Mouse (Mus musculus) MEL (cell line): ENCODE results near the gene Fgl2. TPM values are rescaled to one million over a fixed set of nuclear protein-coding genes. Genes with fewer than 3 reads are reported as not detected.
"Not testable (repeated sequence)": the region's sequence is repeated elsewhere in the genome, so short reads cannot be mapped to it uniquely, and the experiment has no call there.

Experiments used
- DNase-seq: peaks from one replicate; pipeline ENCODE4 v3.0.0; 2011; ENCODE audit warnings: low read depth, low spot score
- H3K27ac ChIP-seq: 2 replicates; pipeline ENCODE4 v1.5.1; 2012; ENCODE audit warnings: low read depth, mild to moderate bottlenecking, control low read depth, low read length, moderate library complexity; ENCODE audit not compliant: control insufficient read depth
- H3K27me3 ChIP-seq, 2 experiments: fragments of 150-350 bp in 1 of 2; sonication (generic) in 1 of 2; 2 replicates each; pipeline ENCODE4 v1.6.1; 2012; ENCODE audit warnings: low read length in 2 of 2, mild to moderate bottlenecking in 2 of 2, improper control_type of control experiment in 1 of 2, moderate library complexity in 1 of 2; ENCODE audit not compliant: insufficient read depth in 2 of 2, control insufficient read depth in 1 of 2
- H3K36me3 ChIP-seq, 2 experiments: 2 replicates each; pipeline ENCODE4 v1.6.1; 2012 to 2014; ENCODE audit warnings: low read length in 2 of 2, improper control_type of control experiment in 1 of 2, inconsistent platforms in 1 of 2, mild to moderate bottlenecking in 1 of 2; ENCODE audit not compliant: insufficient read depth in 2 of 2, control insufficient read depth in 1 of 2
- H3K4me1 ChIP-seq, 2 experiments: fragments of 150-350 bp in 1 of 2; sonication (generic) in 1 of 2; 2 replicates each; pipeline ENCODE4 v1.6.1; 2012; ENCODE audit warnings: low read length in 2 of 2, improper control_type of control experiment in 1 of 2, mild to moderate bottlenecking in 1 of 2; ENCODE audit not compliant: insufficient read depth in 2 of 2, control insufficient read depth in 1 of 2
- H3K4me3 ChIP-seq, 2 experiments: fragments of 150-350 bp in 1 of 2; sonication (generic) in 1 of 2; 2 replicates each; pipeline ENCODE4 v1.5.1; 2012; ENCODE audit warnings: low read depth in 2 of 2, low read length in 2 of 2, mild to moderate bottlenecking in 2 of 2, moderate library complexity in 2 of 2, control low read depth in 1 of 2, improper control_type of control experiment in 1 of 2; ENCODE audit not compliant: control insufficient read depth in 1 of 2, insufficient read depth in 1 of 2
- H3K79me2 ChIP-seq: 2 replicates; pipeline ENCODE4 v1.6.1; 2012; ENCODE audit warnings: mild to moderate bottlenecking, low read length, moderate library complexity; ENCODE audit not compliant: control insufficient read depth, poor library complexity, insufficient read depth
- H3K9ac ChIP-seq: 2 replicates; pipeline ENCODE4 v1.6.1; 2012; ENCODE audit warnings: low read depth, mild to moderate bottlenecking, control low read depth, low read length, moderate library complexity; ENCODE audit not compliant: control insufficient read depth, poor library complexity, severe bottlenecking
- H3K9me3 ChIP-seq: fragments of 150-350 bp; sonication (generic); replicated peaks from 2 replicates; pipeline ENCODE4 v1.6.1; 2012; ENCODE audit warnings: mild to moderate bottlenecking, low read length, improper control_type of control experiment, moderate library complexity; ENCODE audit not compliant: insufficient read depth
- CHD1 ChIP-seq: IDR thresholded peaks from 2 replicates; pipeline ENCODE4 v1.6.1; 2012; ENCODE audit warnings: low read depth, mild to moderate bottlenecking, inconsistent platforms, low read length, improper control_type of control experiment
- CHD2 ChIP-seq: IDR thresholded peaks from 2 replicates; pipeline ENCODE4 v1.6.1; 2011; ENCODE audit warnings: low read length, improper control_type of control experiment
- E2F4 ChIP-seq: IDR thresholded peaks from 2 replicates; pipeline ENCODE4 v1.6.1; 2011; ENCODE audit warnings: low read depth, low read length, improper control_type of control experiment, borderline replicate concordance
- EP300 ChIP-seq, 2 experiments: IDR thresholded peaks; 2 replicates each; pipeline ENCODE4 v1.6.1; 2011; ENCODE audit warnings: improper control_type of control experiment in 2 of 2, low read length in 2 of 2, low read depth in 1 of 2, mild to moderate bottlenecking in 1 of 2
- ETS1 ChIP-seq: IDR thresholded peaks from 2 replicates; pipeline ENCODE4 v1.6.1; 2012; ENCODE audit warnings: low read depth, mild to moderate bottlenecking, inconsistent platforms, low read length, improper control_type of control experiment, moderate library complexity
- GATA1 ChIP-seq: IDR thresholded peaks from 2 replicates; pipeline ENCODE4 v1.6.1; 2011; ENCODE audit warnings: low read depth, low read length, improper control_type of control experiment
- HCFC1 ChIP-seq: IDR thresholded peaks from 2 replicates; pipeline ENCODE4 v1.6.1; 2012; ENCODE audit warnings: low read depth, mild to moderate bottlenecking, inconsistent platforms, low read length, improper control_type of control experiment, moderate library complexity
- JUND ChIP-seq: IDR thresholded peaks from 2 replicates; pipeline ENCODE4 v1.6.1; 2011; ENCODE audit warnings: low read depth, mild to moderate bottlenecking, improper control_type of control experiment, low read length
- KAT2A ChIP-seq: conservative IDR thresholded peaks from 2 replicates; pipeline ENCODE4 v1.6.1; 2012; ENCODE audit warnings: low read depth, low read length, improper control_type of control experiment, inconsistent platforms
- MAFK ChIP-seq: IDR thresholded peaks from 2 replicates; pipeline ENCODE4 v1.6.1; 2011; ENCODE audit warnings: low read depth, mild to moderate bottlenecking, low read length, improper control_type of control experiment, borderline replicate concordance
- MAX ChIP-seq: IDR thresholded peaks from 2 replicates; pipeline ENCODE4 v1.6.1; 2011; ENCODE audit warnings: low read length, improper control_type of control experiment
- MAZ ChIP-seq: IDR thresholded peaks from 2 replicates; pipeline ENCODE4 v1.6.1; 2012; ENCODE audit warnings: low read depth, mild to moderate bottlenecking, inconsistent platforms, low read length, improper control_type of control experiment
- MXI1 ChIP-seq: IDR thresholded peaks from 2 replicates; pipeline ENCODE4 v1.6.1; 2011; ENCODE audit warnings: mild to moderate bottlenecking, low read depth, low read length, improper control_type of control experiment
- MYB ChIP-seq: IDR thresholded peaks from 2 replicates; pipeline ENCODE4 v1.6.1; 2011; ENCODE audit warnings: mild to moderate bottlenecking, low read depth, low read length, improper control_type of control experiment
- MYC ChIP-seq: IDR thresholded peaks from 2 replicates; pipeline ENCODE4 v1.6.1; 2011; ENCODE audit warnings: low read depth, mild to moderate bottlenecking, low read length, improper control_type of control experiment, moderate library complexity
- NELFE ChIP-seq: IDR thresholded peaks from 2 replicates; pipeline ENCODE4 v1.6.1; 2011; ENCODE audit warnings: low read depth, low read length, improper control_type of control experiment
- NRF1 ChIP-seq: IDR thresholded peaks from 2 replicates; pipeline ENCODE4 v1.6.1; 2014; ENCODE audit warnings: low read depth, mild to moderate bottlenecking, inconsistent platforms, low read length, improper control_type of control experiment, moderate library complexity; ENCODE audit not compliant: poor library complexity, insufficient read depth, severe bottlenecking
- RCOR1 ChIP-seq: IDR thresholded peaks from 2 replicates; pipeline ENCODE4 v1.6.1; 2012; ENCODE audit warnings: low read depth, mild to moderate bottlenecking, inconsistent platforms, low read length, improper control_type of control experiment
- SMC3 ChIP-seq: IDR thresholded peaks from 2 replicates; pipeline ENCODE4 v1.6.1; 2011; ENCODE audit warnings: low read depth, low read length, improper control_type of control experiment
- TAL1 ChIP-seq: IDR thresholded peaks from 2 replicates; pipeline ENCODE4 v1.6.1; 2012; ENCODE audit warnings: mild to moderate bottlenecking, inconsistent platforms, low read length, moderate library complexity, mixed read lengths
- TBP ChIP-seq: IDR thresholded peaks from 2 replicates; pipeline ENCODE4 v1.8.0; 2011; ENCODE audit warnings: low read depth, low read length, improper control_type of control experiment
- TCF12 ChIP-seq: IDR thresholded peaks from 2 replicates; pipeline ENCODE4 v1.6.1; 2014; ENCODE audit warnings: low read depth, mild to moderate bottlenecking, inconsistent platforms, low read length, improper control_type of control experiment, moderate library complexity
- UBTF ChIP-seq: IDR thresholded peaks from 2 replicates; pipeline ENCODE4 v1.6.1; 2012; ENCODE audit warnings: low read depth, mild to moderate bottlenecking, inconsistent platforms, low read length, improper control_type of control experiment, moderate library complexity, borderline replicate concordance; ENCODE audit not compliant: insufficient read depth
- USF1 ChIP-seq: IDR thresholded peaks from 2 replicates; pipeline ENCODE4 v1.6.1; 2014; ENCODE audit warnings: low read depth, mild to moderate bottlenecking, inconsistent platforms, low read length, improper control_type of control experiment, moderate library complexity
- USF2 ChIP-seq, 2 experiments: IDR thresholded peaks; 2 replicates each; pipeline ENCODE4 v1.6.1; 2011 to 2012; ENCODE audit warnings: improper control_type of control experiment in 2 of 2, low read length in 2 of 2, borderline replicate concordance in 1 of 2, inconsistent platforms in 1 of 2, low read depth in 1 of 2, mild to moderate bottlenecking in 1 of 2; ENCODE audit not compliant: insufficient read depth in 1 of 2
- ZMIZ1 ChIP-seq: IDR thresholded peaks from 2 replicates; pipeline ENCODE4 v1.6.1; 2012; ENCODE audit warnings: low read depth, mild to moderate bottlenecking, inconsistent platforms, low read length, improper control_type of control experiment, moderate library complexity
- polyA plus RNA-seq, 2 experiments: library from polyadenylated mRNA; stranded (reverse) in 1 of 2; unstranded in 1 of 2; fragments of >175 nt in 1 of 2; fragments of >200 nt in 1 of 2; gene quantifications; 2 replicates each; pipeline versions ENCODE4 v1.2.1 to v1.2.4; 2012; ENCODE audit warnings: low replicate concordance in 2 of 2, low read depth in 1 of 2; ENCODE audit not compliant: insufficient read length in 2 of 2, insufficient read depth in 1 of 2, missing spikeins in 1 of 2
- total RNA-seq: library from RNA; depleted of rRNA; stranded (reverse); fragments of 300-350 nt; gene quantifications from 2 replicates; pipeline ENCODE4 v1.2.3, GENCODE M21; 2012

Fgl2 gene
- total and polyA plus RNA-seq, 3 experiments, result 1.5 to 2.8 TPM; not detected in 1

GRCm38 (mm10) chr5:21331656-21332055 lies 40.8 kb upstream of the Fgl2 start (continued):
- TF ChIP-seq CHD2, result no peak
- no peak for TF ChIP-seq MAFK
- no peak for TF ChIP-seq MYC
- TF ChIP-seq NELFE, result no peak
- TF ChIP-seq MAX, result peak; percentile 69
- no peak for TF ChIP-seq ZMIZ1
- TF ChIP-seq USF1, result peak; percentile 57; the same call in 1 of the 2 replicates
- no peak for TF ChIP-seq MAZ
- TF ChIP-seq USF2 (IDR thresholded peaks at IDR 0.05; ENCODE audit: borderline replicate concordance in 1 of 2, insufficient read depth in 1 of 2, low read depth in 1 of 2, low read length in 2 of 2), result no peak
- TF ChIP-seq E2F4, result no peak
- TF ChIP-seq CHD1, result no peak
- TF ChIP-seq TBP, result no peak
- TF ChIP-seq UBTF, result no peak
- peak; percentile 88 for TF ChIP-seq MXI1
- TF ChIP-seq TAL1, result no peak
- peak; percentile 95 for TF ChIP-seq ETS1
- TF ChIP-seq HCFC1, result 0 out of 2 replicates have a peak, but pooled peaks have one; percentile 11
- TF ChIP-seq JUND, result no peak
- TF ChIP-seq MYB, result no peak
- TF ChIP-seq SMC3, result 0 out of 2 replicates have a peak, but pooled peaks have one; percentile 16
- TF ChIP-seq, all 39 proteins: peak for 9

- TF ChIP-seq KAT2A (no peak), RCOR1 (peak; percentile 21; the same call in 1 of the 2 replicates), TAL1 (peak; percentile 38; the same call in 1 of the 2 replicates), SMC3 (0 out of 2 replicates have a peak, but pooled peaks have one; percentile 13), NRF1 (no peak), EP300 (IDR thresholded peaks at IDR 0.05; ENCODE audit: low read depth in 1 of 2, low read length in 2 of 2) (peak; percentile 66 to 75; a peak in 3 of 4 replicates), ETS1 (0 out of 2 replicates have a peak, but pooled peaks have one; percentile 13), TCF12 (peak; percentile 25; the same call in 1 of the 2 replicates), GATA1 (peak; percentile 59)
- no peak overlapping the region for H3K9ac ChIP-seq
- H3K27ac ChIP-seq, result peak overlapping the region; percentile 8; the same call in 1 of the 2 replicates
- no peak overlapping the region for H3K4me3 ChIP-seq
- H3K27me3 ChIP-seq, result no peaks in the 10 kb centered on the region
- H3K36me3 ChIP-seq, result peaks cover 0 to 7% of the 10 kb centered on the region in 2 experiments; a peak in 2 of 4 replicates
- DNase-seq, result peak; percentile 73
- H3K79me2 ChIP-seq, result no peaks in the 10 kb centered on the region
- H3K9me3 ChIP-seq, result no peaks in the 10 kb centered on the region
- peaks cover 11 to 18% of the 10 kb centered on the region in 2 experiments for H3K4me1 ChIP-seq
These were observed 40.3 kb upstream of the Fgl2 start for GRCm38 (mm10) chr5:21332119-21332518.

- H3K4me1 ChIP-seq, H3K79me2 ChIP-seq, H3K9ac ChIP-seq, H3K27me3 ChIP-seq, H3K9me3 ChIP-seq, H3K27ac ChIP-seq, H3K36me3 ChIP-seq, H3K4me3 ChIP-seq, DNase-seq: not testable (repeated sequence)
These were observed 30.2 kb upstream of the Fgl2 start for GRCm38 (mm10) chr5:21342265-21342664.
